ENCODE assay signal across 9 mouse cellular contexts in the genomic region with DNA sequence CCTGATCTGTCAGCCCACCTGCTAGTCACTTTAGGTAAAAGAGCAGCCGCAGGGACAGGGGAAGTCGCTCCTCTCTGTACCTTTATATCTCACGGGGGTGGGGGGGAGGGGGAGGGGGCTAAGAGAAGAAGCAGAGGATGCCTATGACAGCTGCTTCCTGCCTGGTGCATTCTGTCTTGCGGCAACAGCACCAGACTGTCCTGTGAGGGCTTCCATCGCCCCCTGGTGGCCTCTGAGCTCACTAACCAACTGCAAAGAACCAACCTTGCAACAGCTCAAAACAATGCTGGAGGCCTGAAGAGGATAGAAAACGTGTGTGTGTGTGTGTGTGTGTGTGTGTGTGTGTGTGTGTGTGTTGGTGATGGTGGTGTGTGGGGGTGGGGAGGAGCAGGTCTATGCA. TPM values are rescaled to one million over a fixed set of nuclear protein-coding genes. Genes with fewer than 3 reads are reported as not detected.
DNase-seq lines count a peak whose midpoint lies in the region; ATAC-seq and TF ChIP-seq lines count a peak whose summit lies in the region.
"Had no signal": no experiment of that assay in that cellular context is flagged by ENCODE, and none has a peak within 500 bp of the region (broad histone marks: within the 10 kb centered on the region; RNA-seq: fewer than 3 reads in every experiment).

No protein-coding gene starts in this region.

- H3K36me3 ChIP-seq in forebrain, postnatal 0 days (ENCODE audit: insufficient read depth), result peaks cover 71% of the 10 kb centered on the region
- H3K36me3 ChIP-seq in hindbrain, embryonic 12.5 days, result peaks cover 82% of the 10 kb centered on the region

- ATAC-seq in forebrain, postnatal 0 days, result peak; percentile 94
- peak; percentile 60 for ATAC-seq in hindbrain, embryonic 12.5 days (ENCODE audit: low FRiP score)

- 12% methylated on average over 6 of the region's 6 CpGs for WGBS in forebrain, postnatal 0 days
- 13% methylated on average over 5 of the region's 6 CpGs for WGBS in hindbrain, embryonic 12.5 days

- no peak overlapping the region for H3K4me2 ChIP-seq in forebrain, postnatal 0 days (ENCODE audit: low read depth)
- H3K4me2 ChIP-seq in hindbrain, embryonic 12.5 days (replicated peaks), result no peak overlapping the region
- H3K4me2 ChIP-seq: liver, embryonic 15.5 days had no signal

- no peaks in the 10 kb centered on the region for H3K4me1 ChIP-seq in forebrain, postnatal 0 days (ENCODE audit: insufficient read depth)
- no peaks in the 10 kb centered on the region for H3K4me1 ChIP-seq in hindbrain, embryonic 12.5 days
- H3K4me1 ChIP-seq: liver, embryonic 15.5 days had no signal

- peak; percentile 86 for TF ChIP-seq CTCF in forebrain, postnatal 0 days (IDR thresholded peaks at IDR 0.05; ENCODE audit: low read depth)

- DNase-seq in MEL-GATA-1-ER (ENCODE audit: extremely low read depth, low read depth), result peak; percentile 25
- DNase-seq in cerebellum, adult 11-12 months, result peak; percentile 78
- peak; percentile 83 for DNase-seq in forebrain, postnatal 0 days
- DNase-seq in layer of hippocampus, postnatal 10 days (ENCODE audit: low spot score in 2 of 2), result peak; percentile 79 to 85
- peak; percentile 77 for DNase-seq in lung, postnatal 25 days (ENCODE audit: low spot score)
- peak; percentile 86 for DNase-seq in retina, embryonic 14.5 days (ENCODE audit: low spot score)
- DNase-seq in thymus, postnatal 25 days, result peak; percentile 92

- H3K9ac ChIP-seq in forebrain, postnatal 0 days, result no peak overlapping the region
- H3K9ac ChIP-seq in hindbrain, embryonic 12.5 days, result no peak overlapping the region
- H3K9ac ChIP-seq: liver, embryonic 15.5 days had no signal

- no peak overlapping the region for H3K27ac ChIP-seq in forebrain, postnatal 0 days (ENCODE audit: low read depth, low read length)
- no peak overlapping the region for H3K27ac ChIP-seq in hindbrain, embryonic 12.5 days
- H3K27ac ChIP-seq: liver, embryonic 15.5 days had no signal

- no peaks in the 10 kb centered on the region for H3K9me3 ChIP-seq in forebrain, postnatal 0 days (ENCODE audit: low read length)
- no peaks in the 10 kb centered on the region for H3K9me3 ChIP-seq in hindbrain, embryonic 12.5 days (replicated peaks)
- H3K9me3 ChIP-seq: liver, embryonic 15.5 days had no signal

- no peaks in the 10 kb centered on the region for H3K27me3 ChIP-seq in forebrain, postnatal 0 days (ENCODE audit: insufficient read depth, low read length)
- H3K27me3 ChIP-seq in hindbrain, embryonic 12.5 days, result no peaks in the 10 kb centered on the region
- H3K27me3 ChIP-seq: liver, embryonic 15.5 days had no signal

- H3K4me3 ChIP-seq in forebrain, postnatal 0 days (ENCODE audit: low read depth, low read length), result no peak overlapping the region
- H3K4me3 ChIP-seq in hindbrain, embryonic 12.5 days, result no peak overlapping the region
- H3K4me3 ChIP-seq: liver, embryonic 15.5 days had no signal

RNA-seq across cellular contexts. Expression of a gene that starts 37.4 kb away (rescaled TPM):
- total RNA-seq in forebrain, postnatal 0 days (2014; rRNA removed), result 92.5 and 114 TPM in 2 replicates
- polyA plus RNA-seq in forebrain, postnatal 0 days (2015; fragmentation: Nextera tagmentation; extraction: Ambion mirVana), result 54.9 and 75.8 TPM in 2 replicates
- 65.1 and 68.3 TPM in 2 replicates for polyA plus RNA-seq in hindbrain, embryonic 12.5 days (2016; fragmentation: Nextera tagmentation; extraction: Ambion mirVana)
- total RNA-seq in layer of hippocampus, postnatal 10 days (2021), result 100 to 1,000 TPM; 263 to 287 TPM

RNA-seq across cellular contexts. Expression of a gene that starts 40.0 kb away (rescaled TPM):
- total RNA-seq in forebrain, postnatal 0 days (2014; rRNA removed), result 11.1 and 12.2 TPM in 2 replicates
- 9.9 and 15.9 TPM in 2 replicates for polyA plus RNA-seq in forebrain, postnatal 0 days (2015; fragmentation: Nextera tagmentation; extraction: Ambion mirVana)
- 1.1 TPM in 2 replicates for polyA plus RNA-seq in hindbrain, embryonic 12.5 days (2016; fragmentation: Nextera tagmentation; extraction: Ambion mirVana)
- 1 to 10 TPM; 6.2 to 7.5 TPM for total RNA-seq in layer of hippocampus, postnatal 10 days (2021)

Comparison
In these comparisons a context has a peak if more than half of its experiments do, and no peak if none do; other contexts are left out.
1. DNase-seq: peak in every context shown above with its lines; median percentile 92 in thymus, postnatal 25 days; 86 in retina, embryonic 14.5 days; 83 in forebrain, postnatal 0 days; 82 in layer of hippocampus, postnatal 10 days; 78 in cerebellum, adult 11-12 months; 77 in lung, postnatal 25 days; 25 in MEL-GATA-1-ER.